Mouse (Mus musculus): ENCODE measurements at regions not wholly inside any gene's neighbourhood (a gene's known extent, or its start where the extent isn't known, plus 50 kb on each side); places are given as distances from the start of the nearest gene placed in this dataset.

- no peak for TF ChIP-seq CTCF (IDR thresholded peaks at IDR 0.05; ENCODE audit: insufficient read depth, low read length)
- no peak for TF ChIP-seq POLR2A (IDR thresholded peaks at IDR 0.05; ENCODE audit: borderline replicate concordance, extremely low read depth, low read depth, low read length)
- DNase-seq: no peak
- Histone ChIP-seq H3K4me3 (replicated peaks; ENCODE audit: extremely low read depth, low read depth, low read length) (no peak overlapping the region), H3K4me1 (ENCODE audit: control insufficient read depth, insufficient read depth, low read length) (peaks cover 25% of the 10 kb centered on the region)
- 77% methylated on average over 5 of the region's 5 CpGs for WGBS
Observed at GRCm38 (mm10) chr2:30682146-30682825, 87.4 kb downstream of the Cstad start.

GRCm38 (mm10) chr2:30681642-30682041, 86.8 kb downstream of the Cstad start:
- no peak for TF ChIP-seq CTCF (IDR thresholded peaks at IDR 0.05; ENCODE audit: insufficient read depth, low read length)
- no peak for TF ChIP-seq POLR2A (IDR thresholded peaks at IDR 0.05; ENCODE audit: borderline replicate concordance, extremely low read depth, low read depth, low read length)
- WGBS: 69% methylated on average over 2 of the region's 2 CpGs

GRCm38 (mm10) chr2:30679041-30679440, 84.2 kb downstream of the Cstad start:
- Histone ChIP-seq H3K4me1 (ENCODE audit: control insufficient read depth, insufficient read depth, low read length) (peaks cover 14% of the 10 kb centered on the region), H3K4me3 (replicated peaks; ENCODE audit: extremely low read depth, low read depth, low read length) (no peak overlapping the region)
- no peak for TF ChIP-seq CTCF (IDR thresholded peaks at IDR 0.05; ENCODE audit: insufficient read depth, low read length)
- TF ChIP-seq POLR2A (IDR thresholded peaks at IDR 0.05; ENCODE audit: borderline replicate concordance, extremely low read depth, low read depth, low read length): no peak
- DNase-seq: no peak

More at GRCm38 (mm10) chr2:30681642-30682041, 86.8 kb downstream of the Cstad start:
- H3K4me1 ChIP-seq (ENCODE audit: control insufficient read depth, insufficient read depth, low read length): peaks cover 22% of the 10 kb centered on the region
- H3K4me3 ChIP-seq (replicated peaks; ENCODE audit: extremely low read depth, low read depth, low read length): no peak overlapping the region
- DNase-seq: no peak

- 15% methylated on average over 5 of the region's 5 CpGs for WGBS
- TF ChIP-seq POLR2A (IDR thresholded peaks at IDR 0.05; ENCODE audit: borderline replicate concordance, extremely low read depth, low read depth, low read length) (0 out of 2 replicates have a peak, but pooled peaks have one; percentile 5), CTCF (IDR thresholded peaks at IDR 0.05; ENCODE audit: insufficient read depth, low read length) (no peak)
- Histone ChIP-seq H3K4me1 (ENCODE audit: control insufficient read depth, insufficient read depth, low read length) (peaks cover 14% of the 10 kb centered on the region), H3K4me3 (replicated peaks; ENCODE audit: extremely low read depth, low read depth, low read length) (no peak overlapping the region)
- no peak for DNase-seq
Observed at GRCm38 (mm10) chr2:30677498-30677897, 82.7 kb downstream of the Cstad start.

GRCm38 (mm10) chr2:30676833-30677459, 82.1 kb downstream of the Cstad start:
- peak; percentile 39 for DNase-seq
- 1% methylated on average over 44 of the region's 44 CpGs for WGBS
- Histone ChIP-seq H3K4me3 (replicated peaks; ENCODE audit: extremely low read depth, low read depth, low read length) (peak overlapping the region; percentile 55), H3K4me1 (ENCODE audit: control insufficient read depth, insufficient read depth, low read length) (peaks cover 14% of the 10 kb centered on the region)
- TF ChIP-seq POLR2A (IDR thresholded peaks at IDR 0.05; ENCODE audit: borderline replicate concordance, extremely low read depth, low read depth, low read length): no peak
- TF ChIP-seq CTCF (IDR thresholded peaks at IDR 0.05; ENCODE audit: insufficient read depth, low read length): no peak

- 17% methylated on average over 7 of the region's 7 CpGs for WGBS
- no peak for DNase-seq
- peak overlapping the region; percentile 55 for H3K4me3 ChIP-seq (replicated peaks; ENCODE audit: extremely low read depth, low read depth, low read length)
Observed at GRCm38 (mm10) chr2:30676450-30676832, 81.6 kb downstream of the Cstad start.

GRCm38 (mm10) chr2:30675839-30676238, 81.0 kb downstream of the Cstad start:
- WGBS: 92% methylated on average over 2 of the region's 2 CpGs
- DNase-seq: no peak
- TF ChIP-seq POLR2A (IDR thresholded peaks at IDR 0.05; ENCODE audit: borderline replicate concordance, extremely low read depth, low read depth, low read length) (no peak), CTCF (IDR thresholded peaks at IDR 0.05; ENCODE audit: insufficient read depth, low read length) (no peak)
- Histone ChIP-seq H3K4me1 (ENCODE audit: control insufficient read depth, insufficient read depth, low read length) (peaks cover 14% of the 10 kb centered on the region), H3K4me3 (replicated peaks; ENCODE audit: extremely low read depth, low read depth, low read length) (no peak overlapping the region)

More at GRCm38 (mm10) chr2:30676450-30676832, 81.6 kb downstream of the Cstad start:
- H3K4me1 ChIP-seq (ENCODE audit: control insufficient read depth, insufficient read depth, low read length): peaks cover 14% of the 10 kb centered on the region
- TF ChIP-seq CTCF (IDR thresholded peaks at IDR 0.05; ENCODE audit: insufficient read depth, low read length) (no peak), POLR2A (IDR thresholded peaks at IDR 0.05; ENCODE audit: borderline replicate concordance, extremely low read depth, low read depth, low read length) (no peak)

GRCm38 (mm10) chr2:30670836-30671586, 76.2 kb downstream of the Cstad start:
- WGBS: 72% methylated on average over 5 of the region's 5 CpGs
- no peak for DNase-seq
- Histone ChIP-seq H3K4me3 (replicated peaks; ENCODE audit: extremely low read depth, low read depth, low read length) (no peak overlapping the region), H3K4me1 (ENCODE audit: control insufficient read depth, insufficient read depth, low read length) (peaks cover 5% of the 10 kb centered on the region)
- TF ChIP-seq POLR2A (IDR thresholded peaks at IDR 0.05; ENCODE audit: borderline replicate concordance, extremely low read depth, low read depth, low read length): no peak
- no peak for TF ChIP-seq CTCF (IDR thresholded peaks at IDR 0.05; ENCODE audit: insufficient read depth, low read length)

- H3K4me1 ChIP-seq (ENCODE audit: control insufficient read depth, insufficient read depth, low read length): peaks cover 2% of the 10 kb centered on the region
- WGBS: 30% methylated on average over 8 of the region's 8 CpGs
- DNase-seq: no peak
- no peak overlapping the region for H3K4me3 ChIP-seq (replicated peaks; ENCODE audit: extremely low read depth, low read depth, low read length)
- TF ChIP-seq POLR2A (IDR thresholded peaks at IDR 0.05; ENCODE audit: borderline replicate concordance, extremely low read depth, low read depth, low read length) (no peak), CTCF (IDR thresholded peaks at IDR 0.05; ENCODE audit: insufficient read depth, low read length) (no peak)
Observed at GRCm38 (mm10) chr2:30667468-30667867, 72.6 kb downstream of the Cstad start.
